Mouse (Mus musculus) megakaryocyte, adult 5-6 weeks (primary cell): ENCODE data around the gene Cdc27. TPM values are rescaled to one million over a fixed set of nuclear protein-coding genes. Genes with fewer than 3 reads are reported as not detected.
"Not testable (repeated sequence)": the region's sequence is repeated elsewhere in the genome, so short reads cannot be mapped to it uniquely, and the experiment has no call there.

Experiments
- ATAC-seq: 2 replicates; pipeline ENCODE4 v1.8.0; 2016; ENCODE audit warnings: mild to moderate bottlenecking, inconsistent platforms; ENCODE audit not compliant: poor library complexity, severe bottlenecking
- total RNA-seq, 2 experiments: library from RNA; stranded (forward) in 1 of 2; stranded (reverse) in 1 of 2; fragments of 153-499, 151-499 nt in 1 of 2; fragments of 221-1000, 200-1000 nt in 1 of 2; gene quantifications; 2 replicates each; pipeline versions ENCODE4 v1.2.3 to v1.2.4; 2015 to 2017

The Cdc27 gene
- total RNA-seq, 2 experiments from 2014 or later, result 45.1 to 51.3 TPM

- peak; percentile 88 for ATAC-seq
Observed at GRCm38 (mm10) chr11:104571373-104571772, 21.0 kb upstream of the Cdc27 start.

- ATAC-seq, result not testable (repeated sequence)
Observed at GRCm38 (mm10) chr11:104570515-104570914, 20.1 kb upstream of the Cdc27 start.

- ATAC-seq, result no peak
Observed at GRCm38 (mm10) chr11:104568326-104568725, 17.9 kb upstream of the Cdc27 start.

- ATAC-seq, result no peak
Observed at GRCm38 (mm10) chr11:104567736-104568135, 17.3 kb upstream of the Cdc27 start.

GRCm38 (mm10) chr11:104566796-104567195, 16.4 kb upstream of the Cdc27 start:
- no peak for ATAC-seq

- ATAC-seq, result no peak
Observed at GRCm38 (mm10) chr11:104566097-104566496, 15.7 kb upstream of the Cdc27 start.

GRCm38 (mm10) chr11:104565172-104565571, 14.8 kb upstream of the Cdc27 start:
- peak; percentile 88 for ATAC-seq

GRCm38 (mm10) chr11:104563496-104563895, 13.1 kb upstream of the Cdc27 start:
- ATAC-seq, result no peak

GRCm38 (mm10) chr11:104560971-104561370, 10.6 kb upstream of the Cdc27 start:
- no peak for ATAC-seq

GRCm38 (mm10) chr11:104558651-104559403, 8.4 kb upstream of the Cdc27 start:
- no peak for ATAC-seq

- no peak for ATAC-seq
Observed at GRCm38 (mm10) chr11:104558065-104558464, 7.6 kb upstream of the Cdc27 start.

GRCm38 (mm10) chr11:104549438-104550405, 698 bp downstream of the Cdc27 start:
- peak; percentile 62 for ATAC-seq

- no peak for ATAC-seq
Observed at GRCm38 (mm10) chr11:104547502-104547901, 2.9 kb downstream of the Cdc27 start.

- ATAC-seq, result no peak
Observed at GRCm38 (mm10) chr11:104544507-104544906, 5.9 kb downstream of the Cdc27 start.

GRCm38 (mm10) chr11:104543337-104543736, 7.1 kb downstream of the Cdc27 start:
- not testable (repeated sequence) for ATAC-seq

GRCm38 (mm10) chr11:104539811-104540210, 10.6 kb downstream of the Cdc27 start:
- no peak for ATAC-seq

- ATAC-seq, result no peak
Observed at GRCm38 (mm10) chr11:104537945-104538555, 12.4 kb downstream of the Cdc27 start.

GRCm38 (mm10) chr11:104536843-104537242, 13.6 kb downstream of the Cdc27 start:
- ATAC-seq, result no peak

- ATAC-seq, result no peak
Observed at GRCm38 (mm10) chr11:104525935-104526334, 24.5 kb downstream of the Cdc27 start.

- no peak for ATAC-seq
Observed at GRCm38 (mm10) chr11:104512436-104512835, 38.0 kb downstream of the Cdc27 start.

GRCm38 (mm10) chr11:104510606-104511005, 39.8 kb downstream of the Cdc27 start:
- peak; percentile 43; the same call in 1 of the 2 replicates for ATAC-seq
